Mouse (Mus musculus) heart, embryonic 10.5 days (tissue): ENCODE measurements around the gene Grb7. TPM values are rescaled to one million over a fixed set of nuclear protein-coding genes. Genes with fewer than 3 reads are reported as not detected.

Experiments
- DNase-seq: peaks from one replicate; pipeline ENCODE4 v3.0.0-alpha.2; 2017; ENCODE audit warnings: low spot score
- H3K27ac ChIP-seq: fragments of 300-500 bp; sonication (generic); 2 replicates; pipeline ENCODE4 v1.5.1; 2016; ENCODE audit warnings: mild to moderate bottlenecking
- H3K27me3 ChIP-seq: fragments of 300-500 bp; sonication (generic); 2 replicates; pipeline ENCODE4 v1.6.1; 2016; ENCODE audit warnings: mild to moderate bottlenecking; ENCODE audit not compliant: poor library complexity, insufficient read depth, severe bottlenecking
- H3K36me3 ChIP-seq: fragments of 300-500 bp; sonication (generic); 2 replicates; pipeline ENCODE4 v1.6.1; 2016; ENCODE audit warnings: mild to moderate bottlenecking, moderate library complexity
- H3K4me1 ChIP-seq: fragments of 300-500 bp; sonication (generic); 2 replicates; pipeline ENCODE4 v1.6.1; 2016; ENCODE audit warnings: mild to moderate bottlenecking
- H3K4me3 ChIP-seq: fragments of 300-500 bp; sonication (generic); 2 replicates; pipeline ENCODE4 v1.5.1; 2016; ENCODE audit warnings: mild to moderate bottlenecking, moderate library complexity
- H3K9me3 ChIP-seq: fragments of 300-500 bp; sonication (generic); 2 replicates; pipeline ENCODE4 v1.6.1; 2016; ENCODE audit warnings: mild to moderate bottlenecking, moderate library complexity
- WGBS: fragments of 180-500 bp; shearing (Covaris S2); methylation state at CpG from one replicate; pipeline ENCODE4 v1.1.7; 2016; 5-methylcytosine and 5-hydroxymethylcytosine counted together
- polyA plus RNA-seq: library from polyadenylated mRNA; unstranded; fragments of >200 nt; fragmentation: Nextera tagmentation; extraction: Ambion mirVana; gene quantifications from 2 replicates; pipeline ENCODE4 v1.2.1, GENCODE M21; 2016

Gene Grb7
- polyA plus RNA-seq, 1 experiment from 2014 or later = 15.3 TPM

GRCm38 (mm10) chr11:98448191-98448790, 2.1 kb downstream of the Grb7 start:
- no peak overlapping the region; the same call in 1 of the 2 replicates for H3K4me3 ChIP-seq
- DNase-seq = no peak
- H3K27me3 ChIP-seq = peaks cover 57% of the 10 kb centered on the region
- 0 out of 2 replicates have a peak overlapping the region, but pooled peaks have one; percentile 60 for H3K27ac ChIP-seq
- 43% methylated on average over 13 of the region's 13 CpGs for WGBS
- no peaks in the 10 kb centered on the region; the same call in 1 of the 2 replicates for H3K36me3 ChIP-seq
- H3K4me1 ChIP-seq = peaks cover 36% of the 10 kb centered on the region
- H3K9me3 ChIP-seq = no peaks in the 10 kb centered on the region

GRCm38 (mm10) chr11:98449419-98449818, 3.2 kb downstream of the Grb7 start:
- WGBS = 85% methylated on average over 3 of the region's 3 CpGs
- H3K4me1 ChIP-seq = peaks cover 36% of the 10 kb centered on the region
- 0 out of 2 replicates have a peak, but pooled peaks cover 7% of the 10 kb centered on the region for H3K36me3 ChIP-seq
- no peak for DNase-seq
- no peak overlapping the region for H3K4me3 ChIP-seq
- H3K27me3 ChIP-seq = peaks cover 65% of the 10 kb centered on the region
- H3K27ac ChIP-seq = no peak overlapping the region
- H3K9me3 ChIP-seq = no peaks in the 10 kb centered on the region

GRCm38 (mm10) chr11:98449921-98450771, 4.0 kb downstream of the Grb7 start:
- Histone ChIP-seq H3K27me3 (peaks cover 65% of the 10 kb centered on the region), H3K4me1 (peaks cover 33% of the 10 kb centered on the region), H3K4me3 (no peak overlapping the region), H3K36me3 (0 out of 2 replicates have a peak, but pooled peaks cover 7% of the 10 kb centered on the region), H3K27ac (no peak overlapping the region), H3K9me3 (no peaks in the 10 kb centered on the region)
- WGBS = 72% methylated on average over 20 of the region's 20 CpGs
- no peak for DNase-seq

- Histone ChIP-seq H3K27ac (no peak overlapping the region), H3K9me3 (no peaks in the 10 kb centered on the region), H3K27me3 (peaks cover 46% of the 10 kb centered on the region), H3K36me3 (0 out of 2 replicates have a peak, but pooled peaks cover 7% of the 10 kb centered on the region), H3K4me1 (peaks cover 20% of the 10 kb centered on the region), H3K4me3 (no peak overlapping the region)
- 76% methylated on average over 4 of the region's 4 CpGs for WGBS
- DNase-seq = no peak
These were observed 9.3 kb downstream of the Grb7 start for GRCm38 (mm10) chr11:98455484-98455883.

GRCm38 (mm10) chr11:98456545-98456944, 10.4 kb downstream of the Grb7 start:
- no peak for DNase-seq
- Histone ChIP-seq H3K4me1 (peaks cover 19% of the 10 kb centered on the region), H3K27me3 (peaks cover 46% of the 10 kb centered on the region), H3K27ac (no peak overlapping the region), H3K4me3 (no peak overlapping the region), H3K36me3 (0 out of 2 replicates have a peak, but pooled peaks cover 7% of the 10 kb centered on the region), H3K9me3 (no peaks in the 10 kb centered on the region)
- WGBS = 70% methylated on average over 5 of the region's 5 CpGs

- peaks cover 19% of the 10 kb centered on the region for H3K4me1 ChIP-seq
- H3K9me3 ChIP-seq = no peaks in the 10 kb centered on the region
- peak overlapping the region; percentile 74 for H3K4me3 ChIP-seq
- H3K27me3 ChIP-seq = peaks cover 50% of the 10 kb centered on the region
- 0 out of 2 replicates have a peak, but pooled peaks cover 7% of the 10 kb centered on the region for H3K36me3 ChIP-seq
- DNase-seq = no peak
- 24% methylated on average over 9 of the region's 9 CpGs for WGBS
- H3K27ac ChIP-seq = peak overlapping the region; percentile 89
These were observed 10.8 kb downstream of the Grb7 start for GRCm38 (mm10) chr11:98456945-98457344.

GRCm38 (mm10) chr11:98457367-98458120, 11.3 kb downstream of the Grb7 start:
- Histone ChIP-seq H3K27ac (peak overlapping the region; percentile 89), H3K9me3 (no peaks in the 10 kb centered on the region), H3K36me3 (0 out of 2 replicates have a peak, but pooled peaks cover 7% of the 10 kb centered on the region), H3K27me3 (peaks cover 56% of the 10 kb centered on the region), H3K4me1 (peaks cover 19% of the 10 kb centered on the region), H3K4me3 (peak overlapping the region; percentile 74)
- peak; percentile 94 for DNase-seq
- under 1% methylated on average over 57 of the region's 64 CpGs for WGBS

- H3K27ac ChIP-seq = peak overlapping the region; percentile 89
- WGBS = 2% methylated on average over 26 of the region's 30 CpGs
- no peaks in the 10 kb centered on the region for H3K9me3 ChIP-seq
- H3K36me3 ChIP-seq = 0 out of 2 replicates have a peak, but pooled peaks cover 7% of the 10 kb centered on the region
- DNase-seq = no peak
- H3K4me1 ChIP-seq = peaks cover 19% of the 10 kb centered on the region
- peak overlapping the region; percentile 74 for H3K4me3 ChIP-seq
- H3K27me3 ChIP-seq = peaks cover 57% of the 10 kb centered on the region
These were observed 12.2 kb downstream of the Grb7 start for GRCm38 (mm10) chr11:98458121-98458990.

- Histone ChIP-seq H3K4me3 (no peak overlapping the region), H3K9me3 (no peaks in the 10 kb centered on the region), H3K36me3 (0 out of 2 replicates have a peak, but pooled peaks cover 1% of the 10 kb centered on the region), H3K4me1 (peaks cover 19% of the 10 kb centered on the region), H3K27ac (no peak overlapping the region), H3K27me3 (peaks cover 56% of the 10 kb centered on the region)
- DNase-seq = no peak
- 13% methylated on average over 11 of the region's 11 CpGs for WGBS
These were observed 13.0 kb downstream of the Grb7 start for GRCm38 (mm10) chr11:98459071-98459741.

- WGBS = 74% methylated on average over 9 of the region's 9 CpGs
These were observed 13.7 kb downstream of the Grb7 start for GRCm38 (mm10) chr11:98459860-98460259.

GRCm38 (mm10) chr11:98461109-98461720, 15.0 kb downstream of the Grb7 start:
- no peak for DNase-seq
- no peak overlapping the region for H3K27ac ChIP-seq
- H3K4me1 ChIP-seq = peaks cover 19% of the 10 kb centered on the region
- no peak overlapping the region for H3K4me3 ChIP-seq
- H3K9me3 ChIP-seq = no peaks in the 10 kb centered on the region
- H3K27me3 ChIP-seq = peaks cover 64% of the 10 kb centered on the region
- WGBS = 45% methylated on average over 6 of the region's 6 CpGs
- H3K36me3 ChIP-seq = no peaks in the 10 kb centered on the region

More at GRCm38 (mm10) chr11:98459860-98460259, 13.7 kb downstream of the Grb7 start:
- Histone ChIP-seq H3K4me1 (peaks cover 19% of the 10 kb centered on the region), H3K27ac (no peak overlapping the region), H3K36me3 (no peaks in the 10 kb centered on the region), H3K9me3 (no peaks in the 10 kb centered on the region), H3K27me3 (peaks cover 58% of the 10 kb centered on the region), H3K4me3 (no peak overlapping the region)
- DNase-seq = no peak
